Mouse (Mus musculus) adrenal gland, adult 10 weeks (tissue): ENCODE results near the gene Adcy6. TPM values are rescaled to one million over a fixed set of nuclear protein-coding genes. Genes with fewer than 3 reads are reported as not detected.

Experiments
- polyA plus RNA-seq: library from polyadenylated mRNA; stranded (reverse); fragments of 350-450 nt; fragmentation: Illumina TruSeq; extraction: RNeasy Lipid Tissue Mini Kit (QIAGEN cat#74804); gene quantifications from one replicate; pipeline ENCODE4 v1.2.3, GENCODE M21; 2014; ENCODE audit warnings: low read depth, low replicate concordance

Gene Adcy6
- 3.9 TPM for polyA plus RNA-seq

GRCm38 (mm10) chr15:98609331-98610130 lies at the start of gene Adcy6:
Gene Adcy6, minus strand, starts transcription at chr15:98610076.

DNA sequence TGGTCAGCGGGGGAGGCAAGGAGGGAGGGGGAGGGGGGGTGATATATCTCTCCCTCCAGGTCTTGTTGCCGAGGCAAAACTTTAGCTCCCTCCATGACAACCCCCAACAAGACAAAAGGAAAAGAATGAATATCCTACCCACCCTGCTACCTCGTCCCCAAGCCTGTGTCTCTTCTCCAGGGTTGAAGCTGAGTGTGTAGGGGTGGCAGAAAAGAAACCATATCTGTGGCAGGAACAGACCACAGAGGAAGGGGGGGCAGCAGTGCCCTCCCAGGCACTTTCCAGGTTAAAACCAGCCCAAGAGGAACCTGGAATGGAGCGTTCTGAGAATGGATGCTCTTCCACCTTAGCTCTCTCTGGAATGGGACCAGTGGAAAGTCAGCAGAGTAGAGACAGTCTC lies 20.7 kb upstream of the Adcy6 start, which contains the start of gene Cacnb3:
Cacnb3 (plus strand) TSS at position 301 of the 400 bp plus-strand sequence.

GRCm38 (mm10) chr15:98570873-98571538 lies 38.9 kb downstream of the Adcy6 start, which contains the start of the genes Ccnt1 and 4930415O20Rik:
Gene Ccnt1, minus strand, starts transcription at chr15:98570923.
Gene 4930415O20Rik, plus strand, starts transcription at chr15:98571004.

Other genes starting within 250 kb of the Adcy6 start
- gene Olfr283, start 229.1 kb downstream of the Adcy6 start, polyA plus RNA-seq: not detected
- not detected for gene Olfr282, start 178.9 kb downstream of the Adcy6 start, polyA plus RNA-seq
- gene Olfr281, start 157.5 kb downstream of the Adcy6 start, polyA plus RNA-seq: not detected
- gene OR5BS1P, start 140.2 kb downstream of the Adcy6 start, polyA plus RNA-seq: not detected
- gene Lalba, start 127.4 kb downstream of the Adcy6 start, polyA plus RNA-seq: not detected
- not detected for gene Olfr279, start 117.7 kb downstream of the Adcy6 start, polyA plus RNA-seq
- 76.7 TPM for gene Kansl2, start 75.8 kb downstream of the Adcy6 start, polyA plus RNA-seq
- gene Ccnt1, start 39.2 kb downstream of the Adcy6 start, polyA plus RNA-seq: 88.9 TPM
- gene 4930415O20Rik, start 39.1 kb downstream of the Adcy6 start, polyA plus RNA-seq: not detected
- 0.47 TPM for gene Cacnb3, start 20.8 kb upstream of the Adcy6 start, polyA plus RNA-seq
- 4.0 TPM for gene Ddx23, start 52.8 kb upstream of the Adcy6 start, polyA plus RNA-seq
- not detected for gene Rnd1, start 67.4 kb upstream of the Adcy6 start, polyA plus RNA-seq
- not detected for gene Ccdc65, start 98.1 kb upstream of the Adcy6 start, polyA plus RNA-seq
- not detected for gene Fkbp11, start 118.1 kb upstream of the Adcy6 start, polyA plus RNA-seq
- 59.2 TPM for gene Arf3, start 153.1 kb upstream of the Adcy6 start, polyA plus RNA-seq
- gene Wnt10b, start 168.1 kb upstream of the Adcy6 start, polyA plus RNA-seq: 0.23 TPM
- not detected for gene Wnt1, start 179.8 kb upstream of the Adcy6 start, polyA plus RNA-seq
- gene Ddn, start 199.4 kb upstream of the Adcy6 start, polyA plus RNA-seq: not detected
- gene Prkag1, start 221.4 kb upstream of the Adcy6 start, polyA plus RNA-seq: 69.0 TPM